Mouse (Mus musculus): ENCODE measurements around the gene Ang2. TPM values are rescaled to one million over a fixed set of nuclear protein-coding genes. Genes with fewer than 3 reads are reported as not detected.
A peak's percentile ranks its signal among the peaks of the same experiment; 100 is the strongest.
"Not testable (repeated sequence)": the region's sequence is repeated elsewhere in the genome, so short reads cannot be mapped to it uniquely, and the experiment has no call there.

Gene Ang2
- total and polyA plus RNA-seq, 3 experiments, result not detected

- H3K4me1 ChIP-seq (ENCODE audit: control insufficient read depth in 1 of 2, insufficient read depth in 2 of 2), result peaks cover 10% of the 10 kb centered on the region in 2 experiments
- H3K27me3 ChIP-seq (replicated peaks), result no peaks in the 10 kb centered on the region
- TF ChIP-seq POLR2A (IDR thresholded peaks at IDR 0.05; ENCODE audit: low read depth, low read length) (peak; percentile 23; the same call in 1 of the 2 replicates), CHD1 (IDR thresholded peaks at IDR 0.05; ENCODE audit: low read depth, low read length) (no peak)
- H3K27ac ChIP-seq (ENCODE audit: insufficient read depth, low read depth), result no peak overlapping the region
- in situ Hi-C loops (cut with MboI; ENCODE audit: low pct_ligation_motif_present, low pct_unique_long_range_greater_than_20kb, low sequenced_read_pairs) (loop anchor here (5.0 kb wide), 1 partner anchor 78 kb away; no protein-coding TSS in a partner anchor), dilution Hi-C loops (cut with MboI; ENCODE audit: extremely low pct_ligation_motif_present, extremely low pct_unique_long_range_greater_than_20kb, low sequenced_read_pairs) (no loop called here)
- peaks cover 0 to 4% of the 10 kb centered on the region in 2 experiments for H3K36me3 ChIP-seq (replicated peaks in 1 of 2; ENCODE audit: control insufficient read depth in 1 of 2, insufficient read depth in 1 of 2, low read length in 1 of 2)
- H3K9ac ChIP-seq (ENCODE audit: insufficient read depth, low read depth), result peak overlapping the region; percentile 68
- peaks cover 7% of the 10 kb centered on the region; the same call in 1 of the 2 replicates for H3K79me2 ChIP-seq (replicated peaks; ENCODE audit: control insufficient read depth, extremely low read depth, insufficient read depth, poor library complexity, severe bottlenecking)
- no peak for DNase-seq (ENCODE audit: extremely low read depth)
- peak overlapping the region in 2 of 3 experiments; percentile 44 to 61 for H3K4me3 ChIP-seq (replicated peaks in 1 of 3; ENCODE audit: low read depth in 2 of 3, low read length in 2 of 3, poor library complexity in 1 of 3)
- H3K9me3 ChIP-seq (replicated peaks; ENCODE audit: low read length), result no peaks in the 10 kb centered on the region
- peak overlapping the region; percentile 97 for H3K4me2 ChIP-seq (ENCODE audit: insufficient read depth, low read depth, poor library complexity, severe bottlenecking)
Observed at GRCm38 (mm10) chr14:51173843-51174242, 25.1 kb downstream of the Ang2 start.

GRCm38 (mm10) chr14:51172947-51173346, 26.0 kb downstream of the Ang2 start:
- H3K36me3 ChIP-seq (replicated peaks in 1 of 2; ENCODE audit: control insufficient read depth in 1 of 2, insufficient read depth in 1 of 2, low read length in 1 of 2); dilution Hi-C loops (cut with MboI; ENCODE audit: extremely low pct_ligation_motif_present, extremely low pct_unique_long_range_greater_than_20kb, low sequenced_read_pairs); H3K27me3 ChIP-seq (replicated peaks); H3K9me3 ChIP-seq (replicated peaks; ENCODE audit: low read length); H3K79me2 ChIP-seq (replicated peaks; ENCODE audit: control insufficient read depth, extremely low read depth, insufficient read depth, poor library complexity, severe bottlenecking); DNase-seq (ENCODE audit: extremely low read depth): not testable (repeated sequence)
- Histone ChIP-seq H3K27ac (ENCODE audit: insufficient read depth, low read depth) (peak overlapping the region; percentile 74), H3K9ac (ENCODE audit: insufficient read depth, low read depth) (peak overlapping the region; percentile 68), H3K4me1 (ENCODE audit: control insufficient read depth in 1 of 2, insufficient read depth in 2 of 2) (peaks cover 11 to 12% of the 10 kb centered on the region in 2 experiments), H3K4me3 (replicated peaks in 1 of 3; ENCODE audit: low read depth in 2 of 3, low read length in 2 of 3, poor library complexity in 1 of 3) (peak overlapping the region in 2 of 3 experiments; percentile 46 to 61), H3K4me2 (ENCODE audit: insufficient read depth, low read depth, poor library complexity, severe bottlenecking) (peak overlapping the region; percentile 97)
- in situ Hi-C loops (cut with MboI; ENCODE audit: low pct_ligation_motif_present, low pct_unique_long_range_greater_than_20kb, low sequenced_read_pairs), result loop anchor here (5.0 kb wide), 1 partner anchor 79 kb away; no protein-coding TSS in a partner anchor

- TF ChIP-seq RAD21 (IDR thresholded peaks at IDR 0.05; ENCODE audit: low read depth, low read length), result peak; percentile 48
- TF ChIP-seq SMC3 (IDR thresholded peaks at IDR 0.05; ENCODE audit: low read depth, low read length), result peak; percentile 54
- peak; percentile 57 to 65 for TF ChIP-seq CTCF (conservative IDR thresholded peaks at IDR 0.05 in 1 of 2, IDR thresholded peaks at IDR 0.05 in 1 of 2; ENCODE audit: low read depth in 2 of 2, low read length in 2 of 2)
- TF ChIP-seq TCF12 (IDR thresholded peaks at IDR 0.05; ENCODE audit: low read depth, low read length), result 0 out of 2 replicates have a peak, but pooled peaks have one; percentile 42
- TF ChIP-seq IRF4 (IDR thresholded peaks at IDR 0.05; ENCODE audit: low read depth, low read length), result peak; percentile 42; the same call in 1 of the 2 replicates
- peak overlapping the region in 2 of 3 experiments; percentile 46 to 61 for H3K4me3 ChIP-seq (replicated peaks in 1 of 3; ENCODE audit: low read depth in 2 of 3, low read length in 2 of 3, poor library complexity in 1 of 3)
- H3K4me2 ChIP-seq (ENCODE audit: insufficient read depth, low read depth, poor library complexity, severe bottlenecking), result peak overlapping the region; percentile 97
- dilution Hi-C loops (cut with MboI; ENCODE audit: extremely low pct_ligation_motif_present, extremely low pct_unique_long_range_greater_than_20kb, low sequenced_read_pairs); H3K9me3 ChIP-seq (replicated peaks; ENCODE audit: low read length); H3K36me3 ChIP-seq (replicated peaks in 1 of 2; ENCODE audit: control insufficient read depth in 1 of 2, insufficient read depth in 1 of 2, low read length in 1 of 2); H3K79me2 ChIP-seq (replicated peaks; ENCODE audit: control insufficient read depth, extremely low read depth, insufficient read depth, poor library complexity, severe bottlenecking); H3K27me3 ChIP-seq (replicated peaks): not testable (repeated sequence)
- peak overlapping the region; percentile 68 for H3K9ac ChIP-seq (ENCODE audit: insufficient read depth, low read depth)
- peak overlapping the region; percentile 74 for H3K27ac ChIP-seq (ENCODE audit: insufficient read depth, low read depth)
- DNase-seq (ENCODE audit: extremely low read depth), result peak; percentile 44
- peaks cover 10 to 14% of the 10 kb centered on the region in 2 experiments for H3K4me1 ChIP-seq (ENCODE audit: control insufficient read depth in 1 of 2, insufficient read depth in 2 of 2)
- in situ Hi-C loops (cut with MboI; ENCODE audit: low pct_ligation_motif_present, low pct_unique_long_range_greater_than_20kb, low sequenced_read_pairs), result loop anchor here (5.0 kb wide), 1 partner anchor 80 kb away; no protein-coding TSS in a partner anchor
Observed at GRCm38 (mm10) chr14:51172095-51172865, 26.7 kb downstream of the Ang2 start.
